Mouse (Mus musculus) brown adipose tissue, adult 24 weeks (tissue): ENCODE data around the gene Vangl1. TPM values are rescaled to one million over a fixed set of nuclear protein-coding genes. Genes with fewer than 3 reads are reported as not detected.

ENCODE experiments used
- H3K27ac ChIP-seq: fragments of 200-500 bp; replicated peaks from 2 replicates; pipeline ENCODE4 v1.5.1; 2012; ENCODE audit warnings: low read depth, mild to moderate bottlenecking, low read length
- H3K4me1 ChIP-seq: fragments of 200-500 bp; 2 replicates; pipeline ENCODE4 v1.6.1; 2012; ENCODE audit warnings: low read length, mixed read lengths; ENCODE audit not compliant: control insufficient read depth, insufficient read depth, insufficient read length
- H3K4me3 ChIP-seq: fragments of 200-500 bp; 2 replicates; pipeline ENCODE4 v1.5.1; 2012; ENCODE audit warnings: low read depth, mild to moderate bottlenecking, low read length, moderate library complexity; ENCODE audit not compliant: insufficient read depth
- polyA plus RNA-seq: library from polyadenylated mRNA; stranded (reverse); fragments of >200 nt; gene quantifications from 2 replicates; pipeline ENCODE4 v1.2.4, GENCODE M21; 2012; ENCODE audit not compliant: missing spikeins, insufficient read depth, insufficient read length

Gene Vangl1
- polyA plus RNA-seq, 1 experiment: 8.8 TPM

- H3K4me1 ChIP-seq: no peaks in the 10 kb centered on the region
- no peak overlapping the region for H3K27ac ChIP-seq
- H3K4me3 ChIP-seq: no peak overlapping the region
Measured at GRCm38 (mm10) chr3:102127114-102127513, 77.4 kb downstream of the Vangl1 start.

- H3K27ac ChIP-seq: no peak overlapping the region
- H3K4me1 ChIP-seq: no peaks in the 10 kb centered on the region
- H3K4me3 ChIP-seq: no peak overlapping the region
Measured at GRCm38 (mm10) chr3:102125546-102125945, 78.9 kb downstream of the Vangl1 start.

DNA sequence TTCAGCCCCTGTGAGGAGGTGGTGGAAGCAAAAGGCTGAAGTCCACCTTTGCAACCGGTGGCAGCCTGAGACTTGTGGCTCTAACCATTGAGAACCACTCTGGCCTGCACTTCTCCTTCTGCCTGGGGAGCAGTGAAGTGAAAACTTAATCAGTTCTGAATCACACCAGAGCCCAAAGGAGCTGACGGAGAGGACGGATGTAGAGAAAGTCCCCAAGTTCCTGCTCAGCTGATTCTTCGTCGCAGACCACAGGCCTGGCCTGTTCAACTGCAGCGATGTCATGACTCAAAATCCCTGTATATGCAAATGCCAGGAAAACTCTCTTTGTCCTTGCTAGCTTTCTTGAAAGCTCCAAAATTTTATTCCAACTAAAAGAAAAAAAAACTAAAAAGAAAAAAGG, 80.8 kb downstream of the Vangl1 start:
- H3K4me3 ChIP-seq: no peak overlapping the region
- no peak overlapping the region for H3K27ac ChIP-seq
- no peaks in the 10 kb centered on the region for H3K4me1 ChIP-seq

DNA sequence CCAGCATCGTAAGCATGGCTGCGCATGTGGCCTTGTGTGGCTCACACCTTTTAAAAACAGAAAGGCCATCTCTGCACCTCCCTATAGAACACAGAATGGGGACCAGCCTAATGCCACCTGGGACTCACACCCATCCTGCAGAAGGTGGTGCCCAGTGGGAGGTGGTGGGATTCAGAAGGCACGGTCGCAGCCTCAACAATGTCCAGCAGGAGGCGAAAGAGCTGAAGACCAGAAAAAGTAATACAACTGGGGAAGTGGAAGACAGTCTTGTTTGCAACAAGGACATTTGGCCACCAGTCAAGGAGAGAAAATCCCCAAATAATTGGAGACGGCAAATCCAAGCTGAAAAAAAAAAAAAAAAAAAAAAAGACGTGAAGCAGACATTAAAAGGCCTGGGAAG, 82.4 kb downstream of the Vangl1 start:
- Histone ChIP-seq H3K4me1 (no peaks in the 10 kb centered on the region), H3K27ac (no peak overlapping the region), H3K4me3 (no peak overlapping the region)

GRCm38 (mm10) chr3:102120947-102121346, 83.5 kb downstream of the Vangl1 start:
- no peaks in the 10 kb centered on the region for H3K4me1 ChIP-seq
- no peak overlapping the region for H3K4me3 ChIP-seq
- no peak overlapping the region for H3K27ac ChIP-seq

- no peak overlapping the region for H3K27ac ChIP-seq
- no peak overlapping the region for H3K4me3 ChIP-seq
- H3K4me1 ChIP-seq: no peaks in the 10 kb centered on the region
Measured at GRCm38 (mm10) chr3:102111979-102112599, 92.4 kb downstream of the Vangl1 start.

DNA sequence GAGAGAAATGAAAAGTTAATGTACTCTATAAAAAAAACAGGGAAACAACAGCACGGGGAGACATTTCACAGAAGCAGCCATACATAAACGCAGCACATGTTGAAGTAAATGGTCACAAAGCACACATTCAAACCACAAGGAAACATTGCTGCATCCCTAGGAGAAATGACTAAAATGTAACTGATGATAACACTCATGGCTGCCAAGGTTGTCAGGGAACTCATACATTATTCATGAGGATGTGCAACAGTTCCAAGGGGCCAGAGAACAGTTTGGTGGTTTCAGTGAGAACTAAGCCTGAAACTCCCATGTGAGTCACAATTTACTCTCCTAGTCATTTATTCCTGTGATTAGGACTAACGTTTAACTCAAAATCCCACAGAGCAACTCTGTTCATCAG, 96.3 kb downstream of the Vangl1 start:
- Histone ChIP-seq H3K4me1 (no peaks in the 10 kb centered on the region), H3K27ac (no peak overlapping the region), H3K4me3 (no peak overlapping the region)

DNA sequence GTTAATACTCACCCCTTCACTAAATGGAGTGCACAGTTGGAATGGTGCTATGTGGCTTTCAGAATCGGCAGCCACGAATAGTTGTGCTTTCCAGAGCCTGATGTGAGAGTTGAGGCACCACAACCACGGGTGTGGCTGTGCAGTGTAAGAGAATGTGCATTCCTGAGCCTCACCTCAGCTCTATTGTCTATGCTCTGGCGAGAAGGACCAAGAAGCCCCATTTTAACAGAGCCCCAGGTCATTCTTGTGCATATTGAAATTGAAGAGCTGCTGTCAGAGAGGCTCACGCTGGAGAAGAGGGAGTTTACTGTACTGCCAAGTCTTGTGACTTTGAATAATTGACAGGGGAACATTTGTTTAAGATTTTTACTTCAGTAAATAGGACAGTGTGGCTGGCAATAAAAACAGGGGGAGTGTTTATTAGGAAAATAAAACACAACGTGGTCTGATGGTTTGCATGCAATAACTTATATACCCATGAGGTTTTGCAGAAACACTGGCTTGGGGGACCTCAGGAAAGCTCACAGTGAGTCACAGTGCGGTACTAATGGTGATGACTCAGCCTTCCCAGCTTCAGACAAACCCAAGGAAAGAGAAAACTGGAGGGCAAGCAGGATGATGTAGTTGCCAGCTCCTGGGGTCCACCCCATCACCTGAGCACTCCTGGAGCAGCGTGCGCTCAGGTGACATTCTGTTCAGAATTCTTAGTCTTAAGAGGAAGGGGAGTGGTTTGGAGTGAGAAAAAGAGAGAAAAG, 100.5 kb downstream of the Vangl1 start:
- Histone ChIP-seq H3K27ac (no peak overlapping the region), H3K4me1 (no peaks in the 10 kb centered on the region), H3K4me3 (no peak overlapping the region)

Other genes with a start within 250 kb of the Vangl1 start
- not detected in 2 replicates for gene Nhlh2, start 194.6 kb downstream of the Vangl1 start, polyA plus RNA-seq
- gene Casq2, start 118.3 kb downstream of the Vangl1 start, polyA plus RNA-seq: 2.3 and 4.1 TPM in 2 replicates